Mouse (Mus musculus) MEL-GATA-1-ER (cell line): ENCODE results near the gene Zfp668.
A peak's percentile ranks its signal among the peaks of the same experiment; 100 is the strongest.

Experiments
- DNase-seq: peaks from one replicate; pipeline ENCODE4 v3.0.0-alpha.2; 2012; ENCODE audit warnings: low read depth; ENCODE audit errors: extremely low read depth

Gene Zfp668

DNA sequence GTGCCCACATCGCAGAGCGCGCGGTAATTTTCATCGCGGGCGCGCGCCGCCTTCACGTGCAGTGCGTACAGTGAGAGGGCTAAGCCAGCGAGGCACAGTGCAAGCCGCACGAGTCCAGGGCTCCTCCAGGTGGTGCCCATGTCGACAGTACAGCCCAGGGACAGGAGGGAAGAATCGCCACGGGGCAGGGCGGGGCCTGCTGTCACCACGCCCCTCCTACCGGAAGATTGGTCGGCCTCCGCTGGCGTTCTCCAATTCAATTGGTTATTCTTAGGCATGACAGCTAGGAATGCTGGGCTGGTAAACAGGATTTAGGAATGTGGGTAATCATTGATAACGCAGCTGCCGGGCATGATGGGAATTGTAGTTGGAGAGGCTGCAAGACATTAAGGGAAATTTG is 18.8 kb upstream of the Zfp668 start, which contains the start of the genes Gm21974 and Vkorc1:
Gene Gm21974, minus strand, starts transcription at position 13 of the 400 bp plus-strand sequence.
Gene Vkorc1, minus strand, starts transcription at position 176 of the 400 bp plus-strand sequence.
- DNase-seq, result peak; percentile 96

DNA sequence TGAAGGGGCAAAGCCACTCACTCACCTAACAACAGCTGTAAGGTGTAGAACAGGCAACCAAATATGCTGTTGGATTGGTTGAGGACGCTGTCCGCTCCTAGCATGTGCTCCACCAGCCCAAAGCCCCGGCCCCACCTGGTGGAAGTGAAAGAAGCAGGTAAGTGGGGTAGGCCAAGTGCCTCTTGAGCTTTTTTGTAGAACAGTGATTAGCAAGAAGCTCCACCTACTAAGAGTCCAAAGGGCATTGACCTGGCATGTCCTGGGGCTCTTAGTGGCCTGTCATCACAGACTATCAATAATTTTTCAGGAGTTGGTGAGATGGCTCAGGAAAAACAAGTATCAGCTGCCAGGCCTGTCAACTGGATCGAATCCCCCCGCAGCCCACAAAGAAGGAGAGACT is 17.9 kb upstream of the Zfp668 start:
- DNase-seq, result no peak

DNA sequence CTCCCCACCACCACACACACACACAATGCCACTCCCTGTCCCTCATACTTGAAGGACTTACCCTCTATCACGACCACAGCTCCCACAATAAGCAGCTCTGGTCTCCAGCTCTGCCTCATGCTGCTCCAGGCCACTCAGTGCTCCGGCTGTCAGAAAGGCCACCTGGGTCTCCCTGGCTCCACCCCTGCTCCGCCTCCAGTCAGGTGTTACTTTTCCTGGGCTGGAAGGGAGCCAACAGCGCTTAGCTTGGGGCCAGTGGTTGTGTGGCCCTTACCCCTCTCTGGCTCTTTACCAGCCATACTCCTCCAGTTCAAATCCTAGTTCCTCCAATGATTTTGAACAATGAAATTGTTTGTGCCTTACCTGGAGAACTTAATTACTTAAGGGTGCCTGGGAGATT is 14.2 kb upstream of the Zfp668 start, which contains the start of gene Prss53:
Gene Prss53, minus strand, starts transcription at position 173 of the 400 bp plus-strand sequence.
- no peak for DNase-seq

DNA sequence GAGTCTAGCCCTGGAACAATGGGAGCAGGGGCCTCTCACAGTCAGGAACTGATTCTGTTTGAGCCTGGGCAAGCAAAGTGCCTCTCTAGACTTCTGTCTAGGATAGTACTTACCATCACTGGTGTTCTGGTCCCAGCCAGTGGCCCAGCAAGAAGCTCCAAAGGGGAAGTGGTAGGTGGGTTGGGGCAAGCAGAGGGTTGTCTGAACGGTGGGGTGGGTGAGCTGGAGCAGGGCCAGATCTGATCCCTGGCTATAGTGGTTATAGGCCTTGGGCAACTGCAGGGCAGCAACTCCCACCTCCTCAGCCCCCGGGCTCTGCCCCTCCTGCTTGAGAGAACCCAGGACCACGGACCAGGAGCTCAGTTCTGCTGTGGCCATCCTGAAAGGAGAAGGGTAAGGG is 12.2 kb upstream of the Zfp668 start:
- DNase-seq, result no peak

DNA sequence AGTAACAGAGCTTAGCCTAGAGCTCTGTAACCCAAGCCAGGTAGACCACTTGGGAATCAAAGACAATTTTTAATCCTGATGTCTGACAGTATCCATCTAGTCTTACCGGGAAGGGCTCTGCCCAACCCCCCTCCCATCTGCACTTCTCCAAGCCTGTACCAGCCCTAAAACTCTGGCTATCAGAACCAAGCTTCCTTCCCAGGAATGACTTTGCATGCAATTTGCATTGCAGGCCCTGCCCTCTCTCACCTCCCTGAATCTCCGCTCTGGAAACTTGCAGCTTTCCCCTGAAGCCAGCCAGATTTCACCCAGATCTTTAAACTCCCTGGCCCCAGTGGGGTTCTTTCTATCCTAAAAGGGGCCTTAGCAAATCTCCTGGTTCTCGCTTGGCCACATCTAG is 11.2 kb upstream of the Zfp668 start:
- no peak for DNase-seq

DNA sequence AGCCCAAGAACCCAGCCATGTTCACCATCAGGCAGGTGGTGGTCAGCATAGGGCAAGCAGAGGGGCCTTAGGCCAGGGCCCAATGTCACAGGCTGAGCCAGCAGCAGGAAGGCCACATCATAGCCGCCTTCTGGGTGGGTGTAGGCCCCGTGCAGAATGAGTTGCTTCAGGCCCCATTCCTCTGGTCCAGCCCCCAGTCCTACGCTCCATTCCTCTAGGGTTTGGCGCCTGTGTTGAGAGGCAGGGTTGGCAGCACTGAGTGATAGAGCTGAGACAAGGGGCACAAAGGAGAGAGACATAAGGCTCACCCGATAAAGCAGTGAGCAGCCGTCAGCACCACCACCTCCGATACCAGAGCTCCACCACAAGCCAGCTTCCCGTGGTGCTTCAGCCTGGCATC is 10.6 kb upstream of the Zfp668 start:
- DNase-seq, result no peak

DNA sequence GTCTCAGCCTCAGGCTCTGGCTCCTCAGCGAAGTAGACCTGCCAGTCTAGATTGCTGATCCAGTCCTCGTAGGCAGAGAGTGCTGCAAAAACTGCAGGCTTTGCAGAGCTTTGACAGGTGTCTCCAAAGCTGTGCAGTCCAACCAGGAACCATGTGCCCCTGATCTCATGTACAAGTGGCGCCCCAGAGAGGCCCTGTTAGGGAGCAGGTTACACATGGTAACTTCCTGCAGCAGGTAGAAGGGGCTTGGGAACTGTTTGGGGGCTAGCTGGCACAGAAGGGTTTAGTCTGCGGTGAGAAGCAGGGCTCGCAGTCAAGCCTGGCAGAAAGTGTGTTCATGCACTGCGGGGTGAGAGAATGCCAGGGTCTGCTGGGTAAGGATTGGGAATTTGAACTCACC is 9.9 kb upstream of the Zfp668 start:
- no peak for DNase-seq

DNA sequence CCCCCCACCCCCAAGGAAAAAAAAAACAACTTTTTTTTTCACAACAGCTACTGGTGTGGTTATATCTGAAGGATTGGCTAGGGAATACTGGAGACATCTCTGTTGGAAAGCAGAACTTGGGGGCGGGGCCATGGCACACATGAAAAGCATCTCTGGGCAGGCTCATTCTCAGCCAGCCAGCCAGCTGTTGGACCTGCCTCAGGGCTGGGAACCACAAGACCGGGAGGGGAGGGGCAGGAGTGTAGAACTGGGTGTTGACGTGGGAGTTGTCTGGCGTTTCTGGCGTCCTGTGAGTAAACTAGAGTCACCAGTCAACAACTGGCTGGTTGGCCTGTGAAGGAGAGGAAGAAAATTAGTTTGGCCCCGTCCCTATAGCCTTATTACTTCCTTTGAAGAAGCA is 9.3 kb upstream of the Zfp668 start:
- no peak for DNase-seq

DNA sequence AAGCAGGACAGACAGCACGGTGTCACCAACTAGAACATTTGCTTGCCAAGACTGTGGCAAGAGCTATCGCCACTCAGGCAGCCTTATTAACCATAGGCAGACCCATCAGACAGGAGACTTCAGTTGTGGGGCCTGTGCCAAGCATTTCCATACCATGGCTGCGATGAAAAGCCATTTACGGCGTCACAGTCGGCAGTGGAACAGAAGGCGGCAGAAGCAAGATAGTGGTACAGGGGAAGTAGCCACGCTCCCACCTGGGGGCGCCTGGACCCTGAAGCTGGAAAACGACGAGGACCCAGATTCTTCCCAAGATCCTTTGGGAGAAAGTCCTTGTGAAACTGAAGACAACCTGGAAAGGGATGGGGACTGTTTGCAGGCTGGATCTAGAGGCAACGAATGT is 3.8 kb upstream of the Zfp668 start:
- DNase-seq, result no peak

DNA sequence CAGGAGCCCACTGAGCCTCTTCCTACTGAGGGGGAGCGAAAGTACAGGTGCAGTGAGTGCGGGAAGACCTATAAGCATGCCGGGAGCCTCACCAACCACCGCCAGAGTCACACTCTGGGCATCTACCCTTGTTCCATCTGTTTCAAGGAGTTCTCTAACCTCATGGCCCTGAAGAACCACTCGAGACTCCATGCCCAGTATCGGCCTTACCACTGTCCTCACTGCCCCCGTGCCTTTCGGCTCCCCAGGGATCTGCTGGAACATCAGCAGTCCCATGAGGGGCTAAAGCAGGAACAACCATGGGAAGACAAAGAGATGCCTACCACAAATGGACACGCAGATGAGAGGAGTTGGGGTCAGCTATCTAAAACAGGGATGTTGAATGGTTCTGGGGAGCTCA is 2.7 kb upstream of the Zfp668 start:
- no peak for DNase-seq

DNA sequence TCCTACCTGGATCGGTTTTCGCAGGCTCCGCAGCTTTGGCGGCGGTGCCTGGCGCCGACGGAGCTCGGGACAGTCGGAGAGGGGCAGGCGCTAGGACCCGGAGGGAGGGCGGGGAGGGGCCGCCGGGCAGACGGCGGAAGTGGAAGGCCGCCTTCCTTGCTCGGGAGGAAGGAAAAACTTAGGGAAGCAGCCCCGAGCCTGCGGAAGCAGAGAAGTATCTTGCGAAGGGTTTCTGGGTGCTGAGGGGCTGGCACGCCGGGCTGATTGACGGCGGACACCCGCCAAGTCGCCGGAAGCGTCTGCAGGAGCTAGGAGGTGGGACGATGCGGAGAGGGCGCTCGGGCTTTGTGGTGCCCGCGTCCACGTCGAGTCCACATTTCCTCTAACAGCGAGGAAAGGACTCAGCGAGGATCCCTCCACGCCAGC is 574 bp downstream of the Zfp668 start, which contains the start of gene Zfp646:
Gene Zfp646, plus strand, starts transcription at position 181 of the 426 bp plus-strand sequence.
- DNase-seq, result peak; percentile 83

DNA sequence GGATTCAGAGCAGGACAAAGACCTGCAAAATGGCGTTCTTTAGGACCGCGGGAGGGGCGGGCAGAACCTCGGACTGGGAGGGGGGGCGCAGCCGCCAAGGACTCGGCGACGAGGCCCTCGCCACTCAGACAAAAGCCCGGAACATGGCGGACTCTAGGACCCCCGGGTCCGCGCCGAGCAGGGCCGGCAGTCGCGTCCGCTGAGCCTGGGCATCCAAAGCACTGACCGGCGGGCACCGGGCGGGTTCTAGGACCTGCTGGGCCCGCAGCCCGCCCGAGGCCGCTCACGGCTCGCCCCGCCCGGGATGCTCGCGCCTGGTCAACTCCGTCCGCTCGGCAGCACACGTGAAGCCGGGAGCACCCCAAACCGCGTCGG is 1.0 kb downstream of the Zfp668 start:
- DNase-seq, result peak; percentile 70

DNA sequence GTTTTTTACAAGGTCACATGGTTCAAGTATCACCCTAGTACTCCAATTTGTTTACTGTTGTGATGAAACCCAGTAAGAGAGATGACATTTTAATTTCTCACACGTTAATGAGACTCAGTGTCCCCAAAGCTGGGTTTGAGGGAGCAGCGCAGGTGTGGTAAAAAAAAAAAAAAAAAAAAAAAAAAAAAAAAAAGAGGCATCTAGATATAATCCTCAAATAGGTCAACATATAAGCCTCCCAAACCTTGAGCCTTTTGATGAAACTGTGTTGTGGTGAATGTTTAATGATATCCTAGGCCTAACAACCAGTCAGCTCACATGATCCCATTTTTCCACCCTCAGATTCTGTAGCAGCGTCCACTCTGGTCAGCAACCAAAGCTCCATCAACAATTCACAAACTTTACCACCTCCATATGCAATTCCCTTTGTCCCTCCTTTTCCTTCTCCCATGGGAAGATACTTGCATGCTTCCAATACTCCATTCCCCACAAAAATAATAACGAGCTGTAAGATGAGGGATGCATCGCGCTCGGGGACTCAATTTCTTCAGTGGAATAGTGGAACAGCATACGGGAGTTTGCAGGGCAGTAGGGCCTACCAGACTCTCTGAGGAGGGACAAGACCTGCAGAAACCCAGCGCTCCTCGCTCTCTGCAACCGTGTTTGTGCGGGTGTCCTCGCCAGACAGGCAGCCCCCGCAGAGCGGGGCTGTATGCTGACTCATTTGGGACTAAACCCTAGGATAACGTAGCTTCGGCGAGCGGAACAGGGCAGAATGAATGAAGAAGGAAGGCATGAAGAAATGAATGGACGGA is 1.6 kb downstream of the Zfp668 start:
- no peak for DNase-seq

DNA sequence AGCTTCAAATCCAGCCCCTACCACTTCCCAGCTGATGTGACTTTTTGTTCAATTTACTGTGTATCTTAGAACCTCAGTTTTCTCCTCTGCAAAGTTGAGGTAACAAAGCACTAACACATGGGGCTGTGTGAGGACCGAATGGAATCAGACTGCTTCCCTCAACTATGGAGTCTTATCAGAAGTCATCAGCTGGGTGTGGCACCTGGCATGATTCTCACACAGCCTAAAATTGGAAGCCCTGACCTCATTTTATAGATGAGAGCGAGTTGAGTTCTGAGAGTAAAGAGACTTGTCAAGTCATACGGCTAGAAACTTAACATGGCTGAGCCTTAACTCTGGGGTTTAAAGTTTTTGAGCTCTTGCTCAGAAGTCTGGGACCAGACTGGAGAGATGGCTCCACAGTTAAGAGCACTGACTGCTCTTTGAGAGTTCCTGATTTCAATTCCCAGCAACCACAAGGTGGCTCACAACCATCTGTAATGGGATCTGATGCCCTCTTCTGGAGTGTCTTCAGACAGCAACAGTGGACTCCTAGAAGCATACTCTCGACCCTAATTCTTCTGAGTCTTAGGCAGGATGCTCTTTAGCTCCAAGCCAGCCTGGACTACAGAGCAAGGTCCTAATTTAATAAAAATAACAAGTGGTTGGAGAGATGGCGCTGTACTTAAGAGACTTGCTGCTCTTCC is 6.3 kb downstream of the Zfp668 start:
- DNase-seq, result no peak

DNA sequence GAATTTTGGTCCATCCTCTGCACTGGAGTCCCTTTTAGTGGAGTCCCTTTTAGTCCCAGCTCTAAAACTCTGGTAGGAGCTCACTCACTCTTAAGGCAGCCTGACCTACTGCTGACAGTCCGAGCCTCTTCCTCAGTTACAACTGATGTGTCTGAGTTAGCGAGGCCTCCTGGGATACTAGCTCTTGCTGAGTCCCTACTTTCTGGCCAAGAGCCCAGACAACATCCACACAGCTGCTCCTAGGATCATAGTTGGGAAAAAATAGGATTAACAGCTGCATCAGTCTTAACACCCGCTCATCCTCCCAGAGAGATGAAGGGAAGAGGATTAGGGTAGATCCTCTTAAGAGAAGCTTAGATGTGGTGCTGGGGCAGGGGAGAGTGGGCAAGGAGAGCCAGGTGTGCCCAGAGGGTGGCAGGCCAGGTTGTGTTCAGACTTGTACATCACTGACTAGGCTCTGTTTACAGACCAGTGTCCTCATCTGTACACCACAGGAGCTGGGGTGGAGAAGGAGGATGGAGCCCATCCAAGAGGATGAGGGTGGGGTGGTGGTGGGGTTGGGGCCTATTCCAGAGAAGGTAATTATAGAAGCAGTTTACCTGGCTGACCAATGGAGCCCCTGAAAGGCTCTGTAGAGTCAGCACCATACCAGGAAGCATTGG is 7.3 kb downstream of the Zfp668 start:
- no peak for DNase-seq

DNA sequence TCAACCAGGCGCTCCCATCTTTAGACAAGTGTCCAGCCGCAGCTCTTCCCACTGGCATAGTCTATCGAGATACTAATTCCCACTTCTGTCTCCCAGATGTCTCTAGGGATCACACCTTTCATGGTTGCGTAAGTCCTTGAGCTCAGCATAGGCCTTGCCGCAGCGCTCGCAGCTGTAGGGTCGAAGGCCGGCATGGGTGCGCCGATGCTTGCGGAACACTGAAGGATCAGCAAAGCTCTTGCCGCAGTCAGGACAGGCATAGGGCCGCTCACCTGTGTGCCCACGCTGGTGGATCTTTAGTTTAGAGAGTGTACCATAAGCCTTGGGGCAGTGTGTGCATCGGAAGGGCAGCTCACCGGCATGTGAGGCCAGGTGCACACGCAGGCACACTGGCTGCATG is 9.0 kb downstream of the Zfp668 start:
- no peak for DNase-seq

DNA sequence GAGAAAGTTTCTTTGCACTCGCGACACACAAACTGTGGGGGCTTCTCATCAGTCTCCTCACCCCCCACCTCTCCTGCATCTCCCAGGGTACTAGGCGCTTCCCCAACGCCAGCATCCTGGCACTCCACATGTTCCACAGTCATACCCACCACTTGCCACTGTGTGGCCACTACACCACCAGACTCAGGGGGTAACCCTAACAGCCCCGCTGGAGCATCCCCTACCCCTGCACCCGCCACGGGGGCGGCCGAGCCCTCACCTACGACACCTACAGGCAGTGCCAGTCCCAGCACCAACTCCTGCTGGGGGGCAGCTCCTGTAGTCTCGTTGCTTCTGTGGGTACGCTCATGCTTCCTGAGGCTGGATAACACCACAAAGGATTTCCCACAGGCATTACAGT is 10.2 kb downstream of the Zfp668 start:
- no peak for DNase-seq

DNA sequence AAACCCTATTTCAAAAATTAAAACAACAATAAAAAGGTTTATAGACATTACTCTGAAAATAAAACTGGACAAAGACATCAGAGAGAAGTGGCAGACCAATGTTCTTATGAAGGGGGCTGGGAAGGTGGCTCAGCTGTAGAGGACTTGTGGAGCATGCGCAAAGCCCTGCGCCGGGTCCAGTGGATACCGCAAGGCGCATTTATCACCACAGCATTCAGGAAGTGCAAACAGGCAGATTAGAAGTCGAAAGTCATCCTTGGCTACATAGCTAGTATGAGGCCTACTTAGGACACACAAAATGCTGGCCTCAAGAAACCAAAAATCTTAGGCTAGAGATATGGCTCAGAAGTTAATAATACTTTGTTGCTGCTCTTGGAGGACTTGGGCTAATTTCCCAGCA is 18.4 kb downstream of the Zfp668 start:
- DNase-seq, result peak; percentile 92

DNA sequence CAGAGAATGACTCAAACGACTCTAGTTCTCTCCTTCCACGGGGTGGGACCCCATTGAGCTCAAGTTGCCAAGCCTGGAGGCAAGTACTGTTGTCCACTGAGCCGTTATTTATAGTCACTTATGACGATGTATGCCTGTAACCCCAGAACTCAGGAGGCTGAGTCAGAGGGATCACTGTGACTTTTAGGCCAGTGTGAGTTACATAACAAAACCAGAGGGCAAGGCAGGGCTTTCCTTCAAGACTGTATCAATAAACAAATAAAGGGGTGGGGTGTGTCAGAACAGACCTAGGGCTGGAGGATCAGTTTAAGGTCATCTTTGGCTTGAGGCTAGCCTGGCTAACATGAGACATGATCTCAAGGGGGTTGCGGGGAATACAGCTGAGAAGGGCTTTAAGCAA is 25.7 kb downstream of the Zfp668 start:
- no peak for DNase-seq

DNA sequence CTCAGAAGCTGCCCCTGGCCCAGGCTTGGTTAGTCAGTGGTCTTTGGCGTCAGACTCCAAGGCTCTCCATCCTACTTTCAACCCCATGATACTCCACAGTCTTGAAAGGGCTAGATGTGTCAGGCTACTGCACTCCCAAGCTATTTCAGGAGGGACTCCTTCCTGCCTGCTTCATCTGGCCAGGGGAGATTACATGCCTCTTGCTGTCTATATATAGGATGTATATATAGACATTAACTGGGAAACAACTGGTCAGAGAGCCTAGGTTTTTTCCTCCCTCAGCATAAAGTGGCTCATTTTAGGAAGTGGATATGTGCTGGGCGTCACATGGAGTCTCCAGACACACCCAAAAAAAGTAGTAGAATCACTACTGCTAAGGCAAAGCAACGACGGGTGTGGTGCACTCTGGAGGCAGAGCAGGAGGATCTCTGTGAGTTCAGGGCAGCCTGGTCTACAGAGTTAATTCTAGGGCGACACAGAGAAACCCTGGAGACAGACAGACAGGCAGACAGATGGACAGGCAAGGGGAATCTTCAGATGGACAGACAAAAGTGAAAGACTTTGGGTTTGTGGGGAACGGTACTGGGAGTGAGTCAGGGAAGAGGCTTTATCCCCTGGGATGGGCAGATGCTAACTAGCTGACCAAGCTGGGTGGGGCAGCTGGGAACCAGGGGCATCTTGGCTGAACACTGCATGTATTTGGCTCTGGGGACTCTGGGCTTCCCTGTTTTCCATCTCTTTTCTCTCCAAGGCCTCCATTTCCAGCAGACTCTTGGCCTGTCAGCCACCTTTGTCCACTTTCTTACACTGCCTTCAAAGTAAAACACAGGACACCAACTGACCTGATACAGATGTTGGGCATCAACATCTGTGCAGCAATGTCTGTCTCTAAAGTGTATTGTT is 26.4 kb downstream of the Zfp668 start:
- DNase-seq, result no peak
